Mouse (Mus musculus) embryonic fibroblast, embryonic 13.5 days (primary cell): ENCODE measurements around the gene Klk11.

Experiments
- CTCF ChIP-seq: IDR thresholded peaks from 2 replicates; pipeline ENCODE4 v1.5.1; 2011; ENCODE audit warnings: mild to moderate bottlenecking, control low read depth, low read length, moderate library complexity, borderline replicate concordance; ENCODE audit not compliant: insufficient read depth
- POLR2A ChIP-seq: IDR thresholded peaks from 2 replicates; pipeline ENCODE4 v1.6.1; 2011; ENCODE audit warnings: low read depth, mild to moderate bottlenecking, control low read depth, low read length, moderate library complexity

- no peak for TF ChIP-seq CTCF
- no peak for TF ChIP-seq POLR2A
Measured at GRCm38 (mm10) chr7:43778176-43778970, 4.0 kb downstream of the Klk11 start.
